Comparison of ENCODE assay signal across 22 mouse cellular contexts in genomic region chr3:98805032-98805431, GRCm38 (mm10). TPM values are rescaled to one million over a fixed set of nuclear protein-coding genes. Genes with fewer than 3 reads are reported as not detected.
DNase-seq lines count a peak whose midpoint lies in the region; ATAC-seq and TF ChIP-seq lines count a peak whose summit lies in the region.
"Not testable (repeated sequence)": the region's sequence is repeated elsewhere in the genome, so short reads cannot be mapped to it uniquely, and the experiment has no call there.
"Had no signal": no experiment of that assay in that cellular context is flagged by ENCODE, and none has a peak within 500 bp of the region (broad histone marks: within the 10 kb centered on the region; RNA-seq: fewer than 3 reads in every experiment).

No protein-coding gene starts in this region.

- H3K27me3 ChIP-seq in E14TG2a.4 (ENCODE audit: insufficient read depth, low read length); heart, adult 2 months (ENCODE audit: control insufficient read depth, insufficient read depth, low read length); hindbrain, postnatal 0 days (ENCODE audit: insufficient read depth, low read length); kidney, adult 2 months (replicated peaks; ENCODE audit: control insufficient read depth, insufficient read depth, low read length); liver, adult 2 months (ENCODE audit: control insufficient read depth, insufficient read depth, low read length); midbrain, postnatal 0 days (ENCODE audit: insufficient read depth, low read length): not testable (repeated sequence)

- not testable (repeated sequence) for DNase-seq in heart, adult 2 months; hindbrain, postnatal 0 days (ENCODE audit: low spot score); layer of hippocampus, adult 2 months (ENCODE audit: low spot score in 2 of 2); midbrain, postnatal 0 days (ENCODE audit: low spot score)
- DNase-seq in kidney, adult 2 months: peak; percentile 22
- DNase-seq in kidney, adult 9 months: peak; percentile 38
- DNase-seq in liver, adult 2 months (ENCODE audit: extremely low read depth, low read depth, low spot score): peak; percentile 36

- peaks cover 11% of the 10 kb centered on the region; the same call in 1 of the 2 replicates for H3K9me3 ChIP-seq in E14TG2a.4 (ENCODE audit: low read length)
- not testable (repeated sequence) for H3K9me3 ChIP-seq in hindbrain, postnatal 0 days (ENCODE audit: low read length); midbrain, postnatal 0 days (ENCODE audit: low read length)

- H3K4me1 ChIP-seq in E14TG2a.4 (replicated peaks; ENCODE audit: low read depth, low read length); heart, adult 2 months (ENCODE audit: control insufficient read depth, insufficient read depth, low read length); hindbrain, postnatal 0 days (ENCODE audit: insufficient read depth, low read length); kidney, adult 2 months (ENCODE audit: control insufficient read depth, insufficient read depth, low read length); liver, adult 2 months (ENCODE audit: control insufficient read depth, insufficient read depth, low read length); midbrain, postnatal 0 days (ENCODE audit: insufficient read depth, low read length): not testable (repeated sequence)

- intact Hi-C loops in heart, adult 2 months (cut with DNase I): not testable (repeated sequence)

- TF ChIP-seq POLR2A in heart, adult 2 months (IDR thresholded peaks at IDR 0.05; ENCODE audit: insufficient read depth, low read depth, low read length); kidney, adult 2 months (IDR thresholded peaks at IDR 0.05; ENCODE audit: low read depth, low read length); liver, adult 2 months (IDR thresholded peaks at IDR 0.05; ENCODE audit: extremely low read depth, insufficient read depth, low read length): not testable (repeated sequence)

- ATAC-seq in hindbrain, postnatal 0 days; midbrain, postnatal 0 days (ENCODE audit: low FRiP score): not testable (repeated sequence)

- not testable (repeated sequence) for H3K9ac ChIP-seq in heart, adult 2 months (ENCODE audit: low read depth, low read length); hindbrain, postnatal 0 days (replicated peaks; ENCODE audit: low read length); liver, adult 2 months (ENCODE audit: low read depth, low read length); midbrain, postnatal 0 days (replicated peaks; ENCODE audit: low read length, poor library complexity, severe bottlenecking)

- TF ChIP-seq EP300 in heart, adult 2 months (IDR thresholded peaks at IDR 0.05; ENCODE audit: insufficient read depth, low read depth, low read length): not testable (repeated sequence)

- H3K79me2 ChIP-seq in heart, adult 2 months (replicated peaks; ENCODE audit: control insufficient read depth, insufficient read depth, low read length); liver, adult 2 months (ENCODE audit: control insufficient read depth, insufficient read depth, low read length): not testable (repeated sequence)

- TF ChIP-seq CTCF in E14TG2a.4 (conservative IDR thresholded peaks at IDR 0.05; ENCODE audit: low read length): peak; percentile 20
- TF ChIP-seq CTCF in heart, adult 2 months (IDR thresholded peaks at IDR 0.05): peak; percentile 40
- TF ChIP-seq CTCF in hindbrain, postnatal 0 days (IDR thresholded peaks at IDR 0.05; ENCODE audit: low read depth): 0 out of 2 replicates have a peak, but pooled peaks have one; percentile 13
- not testable (repeated sequence) for TF ChIP-seq CTCF in kidney, adult 2 months (conservative IDR thresholded peaks at IDR 0.05; ENCODE audit: insufficient read depth, insufficient read length, low read depth, low read length); liver, adult 2 months (IDR thresholded peaks at IDR 0.05; ENCODE audit: low read depth, low read length)
- TF ChIP-seq CTCF in layer of hippocampus, adult 2 months (conservative IDR thresholded peaks at IDR 0.05): peak; percentile 43
- peak; percentile 21; the same call in 1 of the 2 replicates for TF ChIP-seq CTCF in midbrain, postnatal 0 days (IDR thresholded peaks at IDR 0.05)

- H3K4me2 ChIP-seq in hindbrain, postnatal 0 days (ENCODE audit: low read depth, low read length); midbrain, postnatal 0 days (ENCODE audit: low read depth, low read length, poor library complexity, severe bottlenecking): not testable (repeated sequence)

- WGBS in heart, adult 2 months: 48% methylated on average over 3 of the region's 3 CpGs
- WGBS in hindbrain, postnatal 0 days: 59% methylated on average over 3 of the region's 3 CpGs
- 44% methylated on average over 3 of the region's 3 CpGs for WGBS in kidney, adult 2 months
- 23% methylated on average over 3 of the region's 3 CpGs for WGBS in liver, adult 2 months
- WGBS in midbrain, postnatal 0 days: 50% methylated on average over 3 of the region's 3 CpGs

- not testable (repeated sequence) for H3K4me3 ChIP-seq in E14TG2a.4 (replicated peaks; ENCODE audit: low read length); heart, adult 2 months; hindbrain, postnatal 0 days (ENCODE audit: low read length); kidney, adult 2 months (ENCODE audit: insufficient read depth, low read depth, low read length); layer of hippocampus, adult 2 months; liver, adult 2 months (ENCODE audit: insufficient read depth, low read depth, low read length); midbrain, postnatal 0 days (ENCODE audit: low read depth, low read length)

- not testable (repeated sequence) for H3K36me3 ChIP-seq in E14TG2a.4 (ENCODE audit: insufficient read depth, low read length); heart, adult 2 months (ENCODE audit: control insufficient read depth, insufficient read depth, low read length); hindbrain, postnatal 0 days (ENCODE audit: insufficient read depth, low read length); kidney, adult 2 months (ENCODE audit: control insufficient read depth, insufficient read depth, low read length); liver, adult 2 months (ENCODE audit: control insufficient read depth, insufficient read depth, low read length); midbrain, postnatal 0 days (ENCODE audit: insufficient read depth, low read length)

- not testable (repeated sequence) for H3K27ac ChIP-seq in heart, adult 2 months; hindbrain, postnatal 0 days; kidney, adult 2 months (ENCODE audit: insufficient read depth, low read depth, low read length); layer of hippocampus, adult 2 months; liver, adult 2 months (replicated peaks; ENCODE audit: insufficient read depth, low read depth, low read length); midbrain, postnatal 0 days (ENCODE audit: low read depth, low read length)

RNA-seq across cellular contexts. Expression of gene Hsd3b6, which starts 9.2 kb away (rescaled TPM):
- total RNA-seq in heart, adult 2 months (2021): not detected
- polyA plus RNA-seq in heart, adult 2 months (2012; rRNA removed): not detected in 2 replicates
- not detected in 2 replicates for total RNA-seq in hindbrain, postnatal 0 days (2014; rRNA removed)
- polyA plus RNA-seq in hindbrain, postnatal 0 days (2015; fragmentation: Nextera tagmentation; extraction: Ambion mirVana): 0.11 TPM in 1 of 2 replicates, not detected in the other
- not detected in 2 replicates for polyA plus RNA-seq in kidney, adult 2 months (2012; rRNA removed)
- total RNA-seq in layer of hippocampus, adult 2 months (2021): not detected
- 0.07 TPM in 1 of 2 replicates, not detected in the other for total RNA-seq in liver, adult 2 months (2014; rRNA removed)
- not detected in 2 replicates for polyA plus RNA-seq in liver, adult 2 months (2012; rRNA removed)
- total RNA-seq in midbrain, postnatal 0 days (2014; rRNA removed): not detected in 2 replicates
- polyA plus RNA-seq in midbrain, postnatal 0 days (2015; fragmentation: Nextera tagmentation; extraction: Ambion mirVana): 0.30 TPM in 1 of 2 replicates, not detected in the other
- total RNA-seq: CH12.LX, ES-E14, MEL had no signal
- polyA plus RNA-seq: activated CD4-positive, CD25-positive, alpha-beta regulatory T cell, adult 4 months; CD4-positive, CD25-positive, alpha-beta regulatory T cell, adult 4 months; cerebellum, adult 2 months; cortical plate, adult 2 months had no signal

RNA-seq across cellular contexts. Expression of gene Hsd3b3, which starts 42.1 kb away (rescaled TPM):
- total RNA-seq in heart, adult 2 months (2021): not detected
- not detected in 2 replicates for polyA plus RNA-seq in heart, adult 2 months (2012; rRNA removed)
- not detected in 2 replicates for total RNA-seq in hindbrain, postnatal 0 days (2014; rRNA removed)
- polyA plus RNA-seq in hindbrain, postnatal 0 days (2015; fragmentation: Nextera tagmentation; extraction: Ambion mirVana): 0.09 and 0.13 TPM in 2 replicates
- polyA plus RNA-seq in kidney, adult 2 months (2012; rRNA removed): 84.3 and 89.2 TPM in 2 replicates
- not detected for total RNA-seq in layer of hippocampus, adult 2 months (2021)
- 263 and 290 TPM in 2 replicates for total RNA-seq in liver, adult 2 months (2014; rRNA removed)
- 213 and 241 TPM in 2 replicates for polyA plus RNA-seq in liver, adult 2 months (2012; rRNA removed)
- total RNA-seq in midbrain, postnatal 0 days (2014; rRNA removed): not detected in 2 replicates
- 0.11 and 0.21 TPM in 2 replicates for polyA plus RNA-seq in midbrain, postnatal 0 days (2015; fragmentation: Nextera tagmentation; extraction: Ambion mirVana)
- total RNA-seq: adrenal gland, adult 18-20 months; adrenal gland, adult 8-10 months; adrenal gland, postnatal 36 days; CH12.LX; ES-E14; MEL had no signal
- polyA plus RNA-seq: cerebellum, adult 2 months; cortical plate, adult 2 months; embryonic facial prominence, embryonic 14.5 days; forebrain, embryonic 11.5 days had no signal

RNA-seq across cellular contexts. Expression of gene Hsd3b1, which starts 54.6 kb away (rescaled TPM):
- total RNA-seq in heart, adult 2 months (2021): not detected
- 0.16 TPM in 1 of 2 replicates, not detected in the other for polyA plus RNA-seq in heart, adult 2 months (2012; rRNA removed)
- total RNA-seq in hindbrain, postnatal 0 days (2014; rRNA removed): 0.10 TPM in 1 of 2 replicates, not detected in the other
- not detected in 2 replicates for polyA plus RNA-seq in hindbrain, postnatal 0 days (2015; fragmentation: Nextera tagmentation; extraction: Ambion mirVana)
- 0.22 and 21.5 TPM in 2 replicates for polyA plus RNA-seq in kidney, adult 2 months (2012; rRNA removed)
- not detected for total RNA-seq in layer of hippocampus, adult 2 months (2021)
- 0.65 and 35.3 TPM in 2 replicates for total RNA-seq in liver, adult 2 months (2014; rRNA removed)
- polyA plus RNA-seq in liver, adult 2 months (2012; rRNA removed): 0.29 and 0.46 TPM in 2 replicates
- not detected in 2 replicates for total RNA-seq in midbrain, postnatal 0 days (2014; rRNA removed)
- 0.15 TPM in 1 of 2 replicates, not detected in the other for polyA plus RNA-seq in midbrain, postnatal 0 days (2015; fragmentation: Nextera tagmentation; extraction: Ambion mirVana)
- total RNA-seq: CH12.LX, MEL had no signal
- polyA plus RNA-seq: activated CD4-positive, CD25-positive, alpha-beta regulatory T cell, adult 4 months; CD4-positive, CD25-positive, alpha-beta regulatory T cell, adult 4 months; cerebellum, adult 2 months; cortical plate, adult 2 months; embryonic facial prominence, embryonic 14.5 days; forebrain, embryonic 13.5 days; forebrain, embryonic 15.5 days had no signal

Comparison
In these comparisons a context has a peak if more than half of its experiments do, and no peak if none do; other contexts are left out.
1. RNA of gene Hsd3b3, which starts 42.1 kb away (total RNA-seq): 263 to 290 TPM in liver, adult 2 months; not detected in heart, adult 2 months, not detected in hindbrain, postnatal 0 days, not detected in layer of hippocampus, adult 2 months and not detected in midbrain, postnatal 0 days; every median in the first group is over 100 times any median in the second.